Mouse (Mus musculus) subcutaneous adipose tissue, adult 2 months (tissue): ENCODE results near the gene Ptprf. TPM values are rescaled to one million over a fixed set of nuclear protein-coding genes. Genes with fewer than 3 reads are reported as not detected.

Experiments used
- polyA plus RNA-seq: library from polyadenylated mRNA; depleted of rRNA; stranded (reverse); fragments of >200 nt; gene quantifications from 2 replicates; pipeline ENCODE4 v1.2.3, GENCODE M21; 2012; ENCODE audit warnings: low replicate concordance; rRNA removed

Ptprf gene
- polyA plus RNA-seq = 21.9 and 68.1 TPM in 2 replicates

GRCm38 (mm10) chr4:118291231-118291630, at the start of gene Ptprf:
Ptprf (minus strand) TSS chr4:118291405.

GRCm38 (mm10) chr4:118179467-118180300, 111.5 kb downstream of the Ptprf start, which contains the start of gene Kdm4a:
Kdm4a (minus strand) TSS chr4:118180043.

Other genes with a start within 250 kb of the Ptprf start
- gene St3gal3, start 156.5 kb downstream of the Ptprf start, polyA plus RNA-seq = 42.3 and 75.9 TPM in 2 replicates
- 33.8 and 49.4 TPM in 2 replicates for gene Kdm4a, start 111.4 kb downstream of the Ptprf start, polyA plus RNA-seq
- 16.5 and 34.0 TPM in 2 replicates for gene Szt2, start 117.9 kb upstream of the Ptprf start, polyA plus RNA-seq
- gene Med8, start 117.9 kb upstream of the Ptprf start, polyA plus RNA-seq = 37.6 and 44.0 TPM in 2 replicates
- gene Elovl1, start 136.7 kb upstream of the Ptprf start, polyA plus RNA-seq = 183 and 207 TPM in 2 replicates
- 2.6 and 29.1 TPM in 2 replicates for gene Cdc20, start 145.9 kb upstream of the Ptprf start, polyA plus RNA-seq
- gene Mpl, start 166.1 kb upstream of the Ptprf start, polyA plus RNA-seq = 0.09 TPM in 1 of 2 replicates, not detected in the other
- 63.5 and 115 TPM in 2 replicates for gene Tie1, start 198.7 kb upstream of the Ptprf start, polyA plus RNA-seq
- 9.1 TPM in 1 of 2 replicates, not detected in the other for gene 2610528J11Rik, start 235.6 kb upstream of the Ptprf start, polyA plus RNA-seq